Mouse (Mus musculus) lung, embryonic 14.5 days (tissue): Measurements from ENCODE around the gene Usp21. TPM values are rescaled to one million over a fixed set of nuclear protein-coding genes. Genes with fewer than 3 reads are reported as not detected.
"Not testable (repeated sequence)": the region's sequence is repeated elsewhere in the genome, so short reads cannot be mapped to it uniquely, and the experiment has no call there.

Experiments
- ATAC-seq: fragments of 200-750 bp; cut with Nextera tagmentation; 2 replicates; pipeline ENCODE4 v1.8.0; 2017; ENCODE audit warnings: mild to moderate bottlenecking, moderate TSS enrichment, moderate library complexity; ENCODE audit not compliant: insufficient read depth
- DNase-seq: peaks from one replicate; pipeline ENCODE4 v3.0.0-alpha.2; 2015
- H3K27ac ChIP-seq: fragments of 300-500 bp; sonication (generic); 2 replicates; pipeline ENCODE4 v1.5.1; 2014; ENCODE audit warnings: low read depth, mild to moderate bottlenecking, moderate library complexity
- H3K27me3 ChIP-seq: fragments of 300-500 bp; sonication (generic); 2 replicates; pipeline ENCODE4 v1.6.1; 2014; ENCODE audit warnings: low read length, control low read depth; ENCODE audit not compliant: insufficient read depth
- H3K36me3 ChIP-seq: fragments of 300-500 bp; sonication (generic); 2 replicates; pipeline ENCODE4 v1.6.1; 2014; ENCODE audit warnings: control low read depth; ENCODE audit not compliant: insufficient read depth
- H3K4me1 ChIP-seq: fragments of 300-500 bp; sonication (generic); 2 replicates; pipeline ENCODE4 v1.6.1; 2014; ENCODE audit warnings: antibody characterized with exemption, control low read depth; ENCODE audit not compliant: insufficient read depth
- H3K4me2 ChIP-seq: fragments of 300-500 bp; sonication (generic); 2 replicates; pipeline ENCODE4 v1.6.1; 2014; ENCODE audit warnings: mild to moderate bottlenecking
- H3K4me3 ChIP-seq: fragments of 300-500 bp; sonication (generic); 2 replicates; pipeline ENCODE4 v1.5.1; 2014; ENCODE audit warnings: low read depth, low read length
- H3K9ac ChIP-seq: fragments of 300-500 bp; sonication (generic); 2 replicates; pipeline ENCODE4 v1.6.1; 2014
- H3K9me3 ChIP-seq: fragments of 300-500 bp; sonication (generic); 2 replicates; pipeline ENCODE4 v1.6.1; 2016; ENCODE audit warnings: low read depth, low read length, control low read depth
- CTCF ChIP-seq: IDR thresholded peaks from 2 replicates; pipeline ENCODE4 v1.5.1; 2016; ENCODE audit warnings: antibody characterized with exemption, low read depth
- WGBS: fragments of 180-500 bp; shearing (Covaris S2); extraction: QIAGEN DNeasy Blood & Tissue Kit; methylation state at CpG from one replicate; pipeline ENCODE4 v1.1.7; 2014; 5-methylcytosine and 5-hydroxymethylcytosine counted together
- polyA plus RNA-seq: library from polyadenylated mRNA; unstranded; fragments of >200 nt; fragmentation: Nextera tagmentation; extraction: Ambion mirVana; gene quantifications from 2 replicates; pipeline ENCODE4 v1.2.1, GENCODE M21; 2014

The Usp21 gene
- polyA plus RNA-seq, 1 experiment from 2014 or later: 86.0 TPM

- peak; percentile 21; the same call in 1 of the 2 replicates for ATAC-seq
- Histone ChIP-seq H3K4me3 (peak within 1 kb of the TSS; percentile 35), H3K36me3 (peaks cover 13% of the 10 kb centered on the region), H3K27ac (peak within 1 kb of the TSS; percentile 86), H3K9ac (peak within 1 kb of the TSS; percentile 30), H3K4me2 (peak within 1 kb of the TSS; percentile 66), H3K9me3 (no peaks in the 10 kb centered on the region), H3K4me1 (peaks cover 25% of the 10 kb centered on the region), H3K27me3 (no peaks in the 10 kb centered on the region)
- DNase-seq: peak; percentile 79
- no peak for TF ChIP-seq CTCF
- WGBS: 22% methylated on average over 5 of the region's 5 CpGs
Observed at GRCm38 (mm10) chr1:171249913-171250600, 37.7 kb downstream of the Usp21 start, which contains the start of gene Adamts4. TSS of gene Adamts4 (plus strand) at chr1:171250421.

- no peak overlapping the region for H3K4me3 ChIP-seq
- no peaks in the 10 kb centered on the region for H3K27me3 ChIP-seq
- no peaks in the 10 kb centered on the region for H3K9me3 ChIP-seq
- peak overlapping the region; percentile 96 for H3K27ac ChIP-seq
- DNase-seq: peak; percentile 41
- H3K36me3 ChIP-seq: peaks cover 18% of the 10 kb centered on the region
- WGBS: 39% methylated on average over 3 of the region's 3 CpGs
- peaks cover 25% of the 10 kb centered on the region for H3K4me1 ChIP-seq
- TF ChIP-seq CTCF: no peak
- no peak for ATAC-seq
- H3K9ac ChIP-seq: no peak overlapping the region
- peak overlapping the region; percentile 70 for H3K4me2 ChIP-seq
Observed at GRCm38 (mm10) chr1:171248386-171249226, 39.2 kb downstream of the Usp21 start.

DNA sequence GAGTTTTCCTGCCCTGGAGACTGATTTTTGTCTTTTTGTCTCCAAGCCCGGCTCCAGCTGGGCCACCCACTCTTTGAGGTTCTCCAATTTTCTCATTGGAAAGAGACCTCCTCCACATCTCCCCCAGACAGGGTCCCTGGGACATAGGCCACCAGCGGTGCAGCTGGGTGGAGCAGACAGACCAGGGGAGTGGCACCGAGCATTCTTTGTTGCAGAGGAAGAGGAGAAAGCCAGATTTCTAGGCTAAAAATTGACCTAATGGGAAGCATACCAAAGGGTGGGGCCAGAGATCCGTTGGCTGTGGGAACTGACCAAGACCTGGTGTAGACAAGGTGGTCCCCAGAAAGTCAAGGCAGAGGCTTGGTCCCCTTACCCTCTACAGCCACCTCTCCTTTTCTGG, 39.9 kb downstream of the Usp21 start:
- Histone ChIP-seq H3K36me3 (peaks cover 25% of the 10 kb centered on the region), H3K9ac (peak overlapping the region; percentile 55; the same call in 1 of the 2 replicates), H3K27ac (peak overlapping the region; percentile 96), H3K9me3 (no peaks in the 10 kb centered on the region), H3K27me3 (no peaks in the 10 kb centered on the region), H3K4me3 (peak overlapping the region; percentile 75), H3K4me2 (peak overlapping the region; percentile 70), H3K4me1 (peaks cover 25% of the 10 kb centered on the region)
- DNase-seq (peak; percentile 25), ATAC-seq (no peak)
- WGBS: 27% methylated on average over 4 of the region's 4 CpGs
- TF ChIP-seq CTCF: no peak

DNA sequence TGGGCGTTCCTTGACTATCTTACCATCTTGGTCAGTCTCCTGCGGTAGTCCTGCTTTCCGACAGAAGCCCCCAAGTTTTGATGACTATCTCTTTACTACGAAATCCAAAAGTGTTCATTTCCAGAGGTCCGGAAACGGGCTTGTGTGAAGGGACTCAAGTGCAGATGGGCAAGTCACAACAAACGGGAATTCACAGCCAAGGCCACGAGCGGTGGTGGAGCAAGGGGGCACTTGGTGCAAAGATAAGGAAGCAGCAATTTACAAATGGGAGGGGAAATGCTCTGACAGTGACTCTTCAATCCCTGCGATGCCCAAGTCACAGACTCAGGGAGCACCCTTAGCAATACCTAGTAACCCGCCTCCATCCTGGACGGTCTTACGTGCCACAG, 40.3 kb downstream of the Usp21 start:
- no peak for TF ChIP-seq CTCF
- H3K9ac ChIP-seq: peak overlapping the region; percentile 55
- ATAC-seq (peak; percentile 3; the same call in 1 of the 2 replicates), DNase-seq (no peak)
- no peaks in the 10 kb centered on the region for H3K9me3 ChIP-seq
- 10% methylated on average over 13 of the region's 13 CpGs for WGBS
- peaks cover 29% of the 10 kb centered on the region for H3K36me3 ChIP-seq
- H3K27ac ChIP-seq: peak overlapping the region; percentile 96
- peak overlapping the region; percentile 75 for H3K4me3 ChIP-seq
- H3K27me3 ChIP-seq: no peaks in the 10 kb centered on the region
- H3K4me2 ChIP-seq: peak overlapping the region; percentile 70
- peaks cover 25% of the 10 kb centered on the region for H3K4me1 ChIP-seq

DNA sequence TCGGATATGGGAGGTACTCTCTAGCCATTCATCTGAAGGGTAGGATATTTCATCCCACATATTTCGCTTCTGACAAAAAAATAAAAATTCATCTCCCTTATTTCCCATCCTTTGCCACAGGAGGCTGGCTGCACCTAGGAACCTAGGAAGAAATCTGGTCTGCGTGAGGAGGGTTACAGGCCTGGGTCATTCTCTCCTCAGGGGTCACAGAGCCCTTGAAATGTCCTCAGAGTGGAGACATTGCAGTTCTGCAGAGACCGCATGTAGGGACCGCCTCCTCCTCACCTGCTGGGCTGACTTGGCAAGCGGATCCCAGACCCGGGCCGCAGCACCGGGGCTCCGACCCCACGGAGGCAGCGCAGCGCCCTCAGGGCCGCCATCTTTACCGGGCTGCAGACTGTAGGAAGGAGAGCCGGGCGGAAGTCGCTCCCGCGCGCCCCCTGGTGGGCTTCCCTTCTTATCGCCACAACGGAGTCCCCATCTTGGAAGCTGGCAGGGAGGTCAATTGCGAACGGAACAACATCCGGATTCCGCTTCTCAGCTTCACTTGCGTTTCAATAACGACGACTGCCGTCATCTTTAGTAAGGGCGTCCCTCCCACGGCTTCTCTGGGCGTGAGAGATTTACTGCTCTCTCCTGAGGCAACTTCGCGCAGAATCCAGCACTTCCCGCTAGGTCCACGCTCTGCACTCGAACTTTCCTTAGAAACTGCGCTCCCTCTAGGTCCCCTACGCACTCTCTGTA, 40.9 kb downstream of the Usp21 start:
- WGBS: 1% methylated on average over 41 of the region's 41 CpGs
- peak overlapping the region; percentile 96 for H3K27ac ChIP-seq
- peak overlapping the region; percentile 75 for H3K4me3 ChIP-seq
- H3K36me3 ChIP-seq: peaks cover 35% of the 10 kb centered on the region
- H3K4me2 ChIP-seq: peak overlapping the region; percentile 70
- peak; percentile 93 for TF ChIP-seq CTCF
- H3K9me3 ChIP-seq: no peaks in the 10 kb centered on the region
- no peaks in the 10 kb centered on the region for H3K27me3 ChIP-seq
- H3K9ac ChIP-seq: peak overlapping the region; percentile 86
- DNase-seq: peak; percentile 99
- H3K4me1 ChIP-seq: peaks cover 25% of the 10 kb centered on the region
- peak; percentile 90 for ATAC-seq

DNA sequence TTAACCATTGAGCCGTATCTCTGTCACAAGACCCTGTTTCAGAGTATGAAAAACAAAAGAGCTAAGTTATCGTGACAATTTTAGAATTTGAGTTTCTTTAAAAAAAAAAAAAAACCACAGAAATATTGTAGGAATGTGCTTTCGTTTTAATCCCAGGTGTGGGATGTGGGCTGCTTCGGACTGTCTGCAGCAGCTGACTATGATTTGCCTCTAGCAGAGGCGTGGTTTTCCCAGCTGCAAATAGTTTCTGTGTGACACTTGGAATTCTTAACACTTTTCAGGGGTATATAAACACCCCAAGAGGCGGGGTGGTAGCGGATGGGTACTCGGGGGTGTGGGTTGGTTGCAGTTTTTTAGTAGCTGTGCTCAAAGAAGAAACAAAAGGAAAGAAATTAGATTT, 42.4 kb downstream of the Usp21 start:
- Histone ChIP-seq H3K36me3 (peaks cover 50% of the 10 kb centered on the region), H3K4me3 (no peak overlapping the region), H3K4me1 (peaks cover 17% of the 10 kb centered on the region), H3K27ac (no peak overlapping the region), H3K27me3 (no peaks in the 10 kb centered on the region), H3K9ac (no peak overlapping the region), H3K9me3 (no peaks in the 10 kb centered on the region), H3K4me2 (no peak overlapping the region)
- ATAC-seq (no peak), DNase-seq (no peak)
- WGBS: 81% methylated on average over 8 of the region's 8 CpGs
- TF ChIP-seq CTCF: no peak

GRCm38 (mm10) chr1:171241952-171242351, 45.8 kb downstream of the Usp21 start:
- H3K27ac ChIP-seq, H3K9ac ChIP-seq, ATAC-seq, H3K27me3 ChIP-seq, H3K4me1 ChIP-seq, H3K4me2 ChIP-seq, H3K4me3 ChIP-seq, DNase-seq, H3K9me3 ChIP-seq: not testable (repeated sequence)
- peaks cover 84% of the 10 kb centered on the region for H3K36me3 ChIP-seq
- WGBS: 85% methylated on average over 12 of the region's 12 CpGs
